Comparison of ENCODE assay signal across 8 mouse cellular contexts in genomic region chr6:48438475-48439125, GRCm38 (mm10). TPM values are rescaled to one million over a fixed set of nuclear protein-coding genes. Genes with fewer than 3 reads are reported as not detected.
A peak's percentile ranks its signal among the peaks of the same experiment; 100 is the strongest.
DNase-seq lines count a peak whose midpoint lies in the region; ATAC-seq and TF ChIP-seq lines count a peak whose summit lies in the region.

No protein-coding gene starts in this region.

- H3K27me3 ChIP-seq in liver, embryonic 12.5 days (replicated peaks): peaks cover 30% of the 10 kb centered on the region
- 0 out of 2 replicates have a peak, but pooled peaks cover 2% of the 10 kb centered on the region for H3K27me3 ChIP-seq in liver, postnatal 0 days (ENCODE audit: insufficient read depth, low read length)
- peaks cover 26% of the 10 kb centered on the region for H3K27me3 ChIP-seq in embryonic facial prominence, embryonic 12.5 days
- peaks cover 40% of the 10 kb centered on the region for H3K27me3 ChIP-seq in hindbrain, embryonic 14.5 days (ENCODE audit: control insufficient read depth, insufficient read depth, low read length)
- peaks cover 31% of the 10 kb centered on the region for H3K27me3 ChIP-seq in neural tube, embryonic 11.5 days (ENCODE audit: control insufficient read depth, insufficient read depth, low read length)

- no peak overlapping the region for H3K9ac ChIP-seq in liver, embryonic 12.5 days
- H3K9ac ChIP-seq in liver, postnatal 0 days (replicated peaks): no peak overlapping the region
- H3K9ac ChIP-seq in embryonic facial prominence, embryonic 12.5 days: peak overlapping the region; percentile 35; the same call in 1 of the 2 replicates
- H3K9ac ChIP-seq in hindbrain, embryonic 14.5 days: peak overlapping the region; percentile 31
- no peak overlapping the region for H3K9ac ChIP-seq in neural tube, embryonic 11.5 days (ENCODE audit: low read length)

- no peak overlapping the region for H3K4me3 ChIP-seq in liver, embryonic 12.5 days
- no peak overlapping the region for H3K4me3 ChIP-seq in liver, postnatal 0 days (ENCODE audit: low read depth, low read length)
- no peak overlapping the region for H3K4me3 ChIP-seq in embryonic facial prominence, embryonic 12.5 days
- peak overlapping the region; percentile 18 for H3K4me3 ChIP-seq in hindbrain, embryonic 14.5 days (replicated peaks; ENCODE audit: low read length)
- peak overlapping the region; percentile 16 for H3K4me3 ChIP-seq in neural tube, embryonic 11.5 days (ENCODE audit: low read depth, low read length)

- DNase-seq in liver, postnatal 0 days: no peak
- no peak for DNase-seq in hindbrain, embryonic 14.5 days (ENCODE audit: low spot score)
- peak; percentile 38 for DNase-seq in neural tube, embryonic 11.5 days (ENCODE audit: low spot score)
- no peak for DNase-seq in right cerebral cortex, adult 2 months (ENCODE audit: low spot score in 2 of 2)
- DNase-seq in lung, adult 18-20 months: no peak

- peak overlapping the region; percentile 12; the same call in 1 of the 2 replicates for H3K4me2 ChIP-seq in liver, embryonic 12.5 days
- no peak overlapping the region for H3K4me2 ChIP-seq in liver, postnatal 0 days (ENCODE audit: low read depth, low read length)
- H3K4me2 ChIP-seq in embryonic facial prominence, embryonic 12.5 days (replicated peaks): peak overlapping the region; percentile 21
- peak overlapping the region; percentile 46 for H3K4me2 ChIP-seq in hindbrain, embryonic 14.5 days (replicated peaks)
- H3K4me2 ChIP-seq in neural tube, embryonic 11.5 days (ENCODE audit: low read depth): peak overlapping the region; percentile 35

- peaks cover 20% of the 10 kb centered on the region; the same call in 1 of the 2 replicates for H3K4me1 ChIP-seq in liver, embryonic 12.5 days
- H3K4me1 ChIP-seq in liver, postnatal 0 days (ENCODE audit: insufficient read depth): peaks cover 15% of the 10 kb centered on the region
- H3K4me1 ChIP-seq in embryonic facial prominence, embryonic 12.5 days: peaks cover 55% of the 10 kb centered on the region
- H3K4me1 ChIP-seq in hindbrain, embryonic 14.5 days (replicated peaks; ENCODE audit: control insufficient read depth, insufficient read depth, low read length): peaks cover 16% of the 10 kb centered on the region
- peaks cover 18% of the 10 kb centered on the region for H3K4me1 ChIP-seq in neural tube, embryonic 11.5 days (ENCODE audit: control insufficient read depth, insufficient read depth, low read length)

- ATAC-seq in liver, embryonic 12.5 days: no peak
- ATAC-seq in liver, postnatal 0 days: no peak
- no peak for ATAC-seq in embryonic facial prominence, embryonic 12.5 days (ENCODE audit: insufficient number of reproducible peaks, insufficient read depth, low FRiP score, low TSS enrichment)
- ATAC-seq in hindbrain, embryonic 14.5 days (ENCODE audit: low FRiP score): peak; percentile 19
- ATAC-seq in neural tube, embryonic 11.5 days (ENCODE audit: insufficient read depth, low FRiP score, low TSS enrichment): no peak
- ATAC-seq in granulocyte monocyte progenitor cell, adult 5-6 weeks (replicated peaks; ENCODE audit: poor library complexity, severe bottlenecking): no peak

- no peak for TF ChIP-seq CTCF in liver, postnatal 0 days (IDR thresholded peaks at IDR 0.05; ENCODE audit: low read depth)

- peaks cover 35% of the 10 kb centered on the region for H3K36me3 ChIP-seq in liver, embryonic 12.5 days
- H3K36me3 ChIP-seq in liver, postnatal 0 days (replicated peaks; ENCODE audit: insufficient read depth, low read length): peaks cover 18% of the 10 kb centered on the region
- peaks cover 48% of the 10 kb centered on the region for H3K36me3 ChIP-seq in embryonic facial prominence, embryonic 12.5 days
- H3K36me3 ChIP-seq in hindbrain, embryonic 14.5 days (replicated peaks; ENCODE audit: control insufficient read depth, insufficient read depth): peaks cover 41% of the 10 kb centered on the region
- peaks cover 4% of the 10 kb centered on the region for H3K36me3 ChIP-seq in neural tube, embryonic 11.5 days (ENCODE audit: control insufficient read depth, insufficient read depth, low read length)

- TF ChIP-seq EP300 in liver, postnatal 0 days (IDR thresholded peaks at IDR 0.05; ENCODE audit: low read depth): no peak

- no peak overlapping the region for H3K27ac ChIP-seq in liver, embryonic 12.5 days
- H3K27ac ChIP-seq in liver, postnatal 0 days (ENCODE audit: low read depth): no peak overlapping the region
- no peak overlapping the region for H3K27ac ChIP-seq in embryonic facial prominence, embryonic 12.5 days
- no peak overlapping the region for H3K27ac ChIP-seq in hindbrain, embryonic 14.5 days
- no peak overlapping the region for H3K27ac ChIP-seq in neural tube, embryonic 11.5 days (ENCODE audit: low read depth, low read length)

- 0 out of 2 replicates have a peak, but pooled peaks cover 8% of the 10 kb centered on the region for H3K9me3 ChIP-seq in liver, embryonic 12.5 days (replicated peaks)
- no peaks in the 10 kb centered on the region for H3K9me3 ChIP-seq in liver, postnatal 0 days (ENCODE audit: low read length)
- H3K9me3 ChIP-seq in embryonic facial prominence, embryonic 12.5 days: no peaks in the 10 kb centered on the region
- H3K9me3 ChIP-seq in hindbrain, embryonic 14.5 days (ENCODE audit: control insufficient read depth, low read length): no peaks in the 10 kb centered on the region
- no peaks in the 10 kb centered on the region for H3K9me3 ChIP-seq in neural tube, embryonic 11.5 days (ENCODE audit: control insufficient read depth, low read length)

- 62% methylated on average over 55 of the region's 55 CpGs for WGBS in liver, embryonic 12.5 days (ENCODE audit: insufficient replicate concordance)
- WGBS in liver, postnatal 0 days (ENCODE audit: insufficient replicate concordance): 72% methylated on average over 55 of the region's 55 CpGs
- 15% methylated on average over 55 of the region's 55 CpGs for WGBS in embryonic facial prominence, embryonic 12.5 days
- 14% methylated on average over 55 of the region's 55 CpGs for WGBS in hindbrain, embryonic 14.5 days
- WGBS in neural tube, embryonic 11.5 days: 8% methylated on average over 55 of the region's 55 CpGs

RNA-seq across cellular contexts. Expression of gene Zfp467, which starts 7.0 kb away (rescaled TPM):
- 2.9 and 3.9 TPM in 2 replicates for polyA plus RNA-seq in liver, embryonic 12.5 days (2016; fragmentation: Nextera tagmentation; extraction: Ambion mirVana)
- 4.9 TPM in 2 replicates for polyA plus RNA-seq in liver, postnatal 0 days (2015; fragmentation: Nextera tagmentation; extraction: Ambion mirVana)
- 30.3 and 31.7 TPM in 2 replicates for polyA plus RNA-seq in embryonic facial prominence, embryonic 12.5 days (2016; fragmentation: Nextera tagmentation; extraction: Ambion mirVana)
- 25.8 and 32.4 TPM in 2 replicates for polyA plus RNA-seq in hindbrain, embryonic 14.5 days (2014; fragmentation: Nextera tagmentation; extraction: Ambion mirVana)
- polyA plus RNA-seq in neural tube, embryonic 11.5 days (2014; fragmentation: Nextera tagmentation; extraction: Ambion mirVana): 11.4 and 14.4 TPM in 2 replicates
- total RNA-seq in granulocyte monocyte progenitor cell, adult 5-6 weeks (2014; fragmentation: Nextera tagmentation): 3.0 and 6.3 TPM in 2 replicates
- total RNA-seq in granulocyte monocyte progenitor cell, adult 5-6 weeks (2017): 0.57 and 3.1 TPM in 2 replicates

RNA-seq across cellular contexts. Expression of gene Sspo, which starts 9.4 kb away (rescaled TPM):
- polyA plus RNA-seq in liver, embryonic 12.5 days (2016; fragmentation: Nextera tagmentation; extraction: Ambion mirVana): 0.04 TPM in 1 of 2 replicates, not detected in the other
- polyA plus RNA-seq in liver, postnatal 0 days (2015; fragmentation: Nextera tagmentation; extraction: Ambion mirVana): 0.01 and 0.06 TPM in 2 replicates
- 0.42 and 0.57 TPM in 2 replicates for polyA plus RNA-seq in embryonic facial prominence, embryonic 12.5 days (2016; fragmentation: Nextera tagmentation; extraction: Ambion mirVana)
- polyA plus RNA-seq in hindbrain, embryonic 14.5 days (2014; fragmentation: Nextera tagmentation; extraction: Ambion mirVana): 0.20 and 0.35 TPM in 2 replicates
- 0.15 and 0.34 TPM in 2 replicates for polyA plus RNA-seq in neural tube, embryonic 11.5 days (2014; fragmentation: Nextera tagmentation; extraction: Ambion mirVana)
- not detected in 2 replicates for total RNA-seq in granulocyte monocyte progenitor cell, adult 5-6 weeks (2014; fragmentation: Nextera tagmentation)
- total RNA-seq in granulocyte monocyte progenitor cell, adult 5-6 weeks (2017): not detected in 2 replicates

RNA-seq across cellular contexts. Expression of gene Krba1, which starts 43.2 kb away (rescaled TPM):
- polyA plus RNA-seq in liver, embryonic 12.5 days (2016; fragmentation: Nextera tagmentation; extraction: Ambion mirVana): 3.9 and 4.1 TPM in 2 replicates
- 1.9 and 2.2 TPM in 2 replicates for polyA plus RNA-seq in liver, postnatal 0 days (2015; fragmentation: Nextera tagmentation; extraction: Ambion mirVana)
- 30.2 and 31.3 TPM in 2 replicates for polyA plus RNA-seq in embryonic facial prominence, embryonic 12.5 days (2016; fragmentation: Nextera tagmentation; extraction: Ambion mirVana)
- polyA plus RNA-seq in hindbrain, embryonic 14.5 days (2014; fragmentation: Nextera tagmentation; extraction: Ambion mirVana): 24.8 and 24.9 TPM in 2 replicates
- 18.0 and 22.9 TPM in 2 replicates for polyA plus RNA-seq in neural tube, embryonic 11.5 days (2014; fragmentation: Nextera tagmentation; extraction: Ambion mirVana)
- 2.7 and 6.7 TPM in 2 replicates for total RNA-seq in granulocyte monocyte progenitor cell, adult 5-6 weeks (2014; fragmentation: Nextera tagmentation)
- 0.98 and 1.8 TPM in 2 replicates for total RNA-seq in granulocyte monocyte progenitor cell, adult 5-6 weeks (2017)

Comparison
In these comparisons a context has a peak if more than half of its experiments do, and no peak if none do; other contexts are left out.
1. H3K4me3 ChIP-seq: peak in hindbrain, embryonic 14.5 days (single experiment) and neural tube, embryonic 11.5 days (single experiment); none in liver, embryonic 12.5 days (single experiment), liver, postnatal 0 days (single experiment) and embryonic facial prominence, embryonic 12.5 days (single experiment).
2. H3K9ac ChIP-seq: peak in embryonic facial prominence, embryonic 12.5 days (single experiment) and hindbrain, embryonic 14.5 days (single experiment); none in liver, embryonic 12.5 days (single experiment), liver, postnatal 0 days (single experiment) and neural tube, embryonic 11.5 days (single experiment).